In the genomic region with DNA sequence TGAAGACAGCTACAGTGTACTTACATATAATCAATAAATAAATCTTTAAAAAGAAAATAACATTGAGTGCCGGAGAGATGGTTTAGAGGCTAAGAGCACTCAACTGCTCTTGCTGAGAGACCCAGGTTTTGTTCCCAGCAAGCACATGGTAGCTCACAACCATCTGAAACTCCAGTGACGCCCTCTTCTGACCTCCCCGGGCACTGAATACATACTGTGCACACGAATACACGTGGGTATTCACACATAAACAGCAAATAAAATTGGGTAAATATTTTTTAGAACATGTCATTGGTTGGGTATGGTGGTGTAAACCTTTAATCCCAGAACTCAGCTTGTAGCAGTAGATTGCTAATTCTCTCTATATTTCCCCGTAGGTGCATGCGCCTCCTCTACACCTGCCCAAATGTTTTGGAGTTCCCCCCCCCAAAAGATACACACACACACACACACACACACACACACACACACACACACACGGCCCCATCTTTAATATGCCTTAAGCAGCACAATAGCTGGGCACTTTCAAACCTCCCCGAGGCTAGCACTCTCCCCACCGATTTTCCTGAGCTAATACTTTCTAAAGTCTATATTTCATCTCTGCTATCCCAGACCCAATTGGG, we compare ENCODE assay signal across 10 mouse cellular contexts. TPM values are rescaled to one million over a fixed set of nuclear protein-coding genes. Genes with fewer than 3 reads are reported as not detected.
DNase-seq lines count a peak whose midpoint lies in the region; ATAC-seq and TF ChIP-seq lines count a peak whose summit lies in the region.
"Had no signal": no experiment of that assay in that cellular context is flagged by ENCODE, and none has a peak within 500 bp of the region (broad histone marks: within the 10 kb centered on the region; RNA-seq: fewer than 3 reads in every experiment).

No protein-coding gene starts in this region.

- DNase-seq in heart, postnatal 10 days: no peak
- no peak for DNase-seq in hindbrain, postnatal 0 days (ENCODE audit: low spot score)
- no peak for DNase-seq in urinary bladder, postnatal 14 days (ENCODE audit: low spot score)
- DNase-seq in adrenal gland, postnatal 25 days: no peak
- DNase-seq in frontal cortex, postnatal 25 days (ENCODE audit: low spot score in 2 of 2): no peak

- H3K9me3 ChIP-seq in heart, embryonic 12.5 days (replicated peaks): no peaks in the 10 kb centered on the region
- no peaks in the 10 kb centered on the region for H3K9me3 ChIP-seq in hindbrain, postnatal 0 days (ENCODE audit: low read length)
- H3K9me3 ChIP-seq in midbrain, embryonic 13.5 days: no peaks in the 10 kb centered on the region

- 48% methylated on average over 10 of the region's 10 CpGs for WGBS in heart, embryonic 12.5 days
- 51% methylated on average over 10 of the region's 10 CpGs for WGBS in hindbrain, postnatal 0 days
- WGBS in midbrain, embryonic 13.5 days: 58% methylated on average over 10 of the region's 10 CpGs

- TF ChIP-seq POLR2A in bone marrow macrophage, adult 2 months (IDR thresholded peaks at IDR 0.05; ENCODE audit: borderline replicate concordance, low read depth, low read length): no peak

- H3K36me3 ChIP-seq in heart, embryonic 12.5 days: no peaks in the 10 kb centered on the region
- H3K36me3 ChIP-seq in hindbrain, postnatal 0 days (ENCODE audit: insufficient read depth, low read length): no peaks in the 10 kb centered on the region
- no peaks in the 10 kb centered on the region for H3K36me3 ChIP-seq in midbrain, embryonic 13.5 days

- TF ChIP-seq CTCF in bone marrow macrophage, adult 2 months (IDR thresholded peaks at IDR 0.05; ENCODE audit: low read depth, low read length): no peak
- no peak for TF ChIP-seq CTCF in hindbrain, postnatal 0 days (IDR thresholded peaks at IDR 0.05; ENCODE audit: low read depth)

- ATAC-seq in heart, embryonic 12.5 days (ENCODE audit: insufficient number of reproducible peaks, low FRiP score): no peak
- peak; percentile 63 for ATAC-seq in hindbrain, postnatal 0 days
- no peak; the same call in 1 of the 2 replicates for ATAC-seq in midbrain, embryonic 13.5 days

- peaks cover 10% of the 10 kb centered on the region; the same call in 1 of the 2 replicates for H3K4me1 ChIP-seq in heart, embryonic 12.5 days (replicated peaks)
- peaks cover 34% of the 10 kb centered on the region for H3K4me1 ChIP-seq in bone marrow macrophage, adult 2 months (ENCODE audit: control insufficient read depth, insufficient read depth, low read length)
- no peaks in the 10 kb centered on the region for H3K4me1 ChIP-seq in hindbrain, postnatal 0 days (ENCODE audit: insufficient read depth, low read length)
- peaks cover 8% of the 10 kb centered on the region; the same call in 1 of the 2 replicates for H3K4me1 ChIP-seq in midbrain, embryonic 13.5 days (replicated peaks)

- H3K9ac ChIP-seq in heart, embryonic 12.5 days: peak overlapping the region; percentile 55
- no peak overlapping the region for H3K9ac ChIP-seq in hindbrain, postnatal 0 days (replicated peaks; ENCODE audit: low read length)
- H3K9ac ChIP-seq in midbrain, embryonic 13.5 days (replicated peaks): no peak overlapping the region

- no peak overlapping the region; the same call in 1 of the 2 replicates for H3K27ac ChIP-seq in heart, embryonic 12.5 days (ENCODE audit: poor library complexity, severe bottlenecking)
- H3K27ac ChIP-seq in bone marrow macrophage, adult 2 months (ENCODE audit: insufficient read depth, low read depth, low read length): peak overlapping the region; percentile 92
- H3K27ac ChIP-seq in hindbrain, postnatal 0 days: no peak overlapping the region
- no peak overlapping the region for H3K27ac ChIP-seq in midbrain, embryonic 13.5 days

- H3K27me3 ChIP-seq in heart, embryonic 12.5 days (replicated peaks): no peaks in the 10 kb centered on the region
- H3K27me3 ChIP-seq in hindbrain, postnatal 0 days (ENCODE audit: insufficient read depth, low read length): no peaks in the 10 kb centered on the region
- H3K27me3 ChIP-seq in midbrain, embryonic 13.5 days: no peaks in the 10 kb centered on the region

- H3K4me2 ChIP-seq in heart, embryonic 12.5 days: peak overlapping the region; percentile 71
- peak overlapping the region; percentile 47 for H3K4me2 ChIP-seq in hindbrain, postnatal 0 days (ENCODE audit: low read depth, low read length)
- peak overlapping the region; percentile 54 for H3K4me2 ChIP-seq in midbrain, embryonic 13.5 days (replicated peaks)

- peak overlapping the region; percentile 36 for H3K4me3 ChIP-seq in heart, embryonic 12.5 days
- H3K4me3 ChIP-seq in bone marrow macrophage, adult 2 months (ENCODE audit: insufficient read depth, low read length): peak overlapping the region; percentile 20; the same call in 1 of the 2 replicates
- H3K4me3 ChIP-seq in hindbrain, postnatal 0 days (ENCODE audit: low read length): 0 out of 2 replicates have a peak overlapping the region, but pooled peaks have one; percentile 2
- peak overlapping the region; percentile 30; the same call in 1 of the 2 replicates for H3K4me3 ChIP-seq in midbrain, embryonic 13.5 days (replicated peaks)

- intact Hi-C loops in heart, postnatal 10 days (cut with DNase I): no loop called here

RNA-seq across cellular contexts. Expression of a gene that starts 10.9 kb away (rescaled TPM):
- not detected in 2 replicates for polyA plus RNA-seq in heart, embryonic 12.5 days (2016; fragmentation: Nextera tagmentation; extraction: Ambion mirVana)
- not detected for total RNA-seq in heart, postnatal 10 days (2021)
- not detected in 2 replicates for polyA plus RNA-seq in bone marrow macrophage, adult 2 months (2012; ENCODE audit: insufficient read depth, insufficient read length, missing spikeins)
- not detected in 2 replicates for total RNA-seq in hindbrain, postnatal 0 days (2014; rRNA removed)
- not detected in 2 replicates for polyA plus RNA-seq in hindbrain, postnatal 0 days (2015; fragmentation: Nextera tagmentation; extraction: Ambion mirVana)
- polyA plus RNA-seq in midbrain, embryonic 13.5 days (2015; fragmentation: Nextera tagmentation; extraction: Ambion mirVana): not detected in 2 replicates
- total RNA-seq in adrenal gland, postnatal 25 days (2021): 1.1 and 1.3 TPM in 2 replicates
- total RNA-seq: liver, adult 2 months had no signal
- polyA plus RNA-seq: brain, embryonic 14.5 days; liver, adult 2 months had no signal

RNA-seq across cellular contexts. Expression of a gene that starts 24.5 kb away (rescaled TPM):
- 2,142 and 2,173 TPM in 2 replicates for polyA plus RNA-seq in heart, embryonic 12.5 days (2016; fragmentation: Nextera tagmentation; extraction: Ambion mirVana)
- 100 to 1,000 TPM; 231 to 243 TPM for total RNA-seq in heart, postnatal 10 days (2021)
- 331 and 370 TPM in 2 replicates for polyA plus RNA-seq in bone marrow macrophage, adult 2 months (2012; ENCODE audit: insufficient read depth, insufficient read length, missing spikeins)
- total RNA-seq in hindbrain, postnatal 0 days (2014; rRNA removed): 538 and 549 TPM in 2 replicates
- polyA plus RNA-seq in hindbrain, postnatal 0 days (2015; fragmentation: Nextera tagmentation; extraction: Ambion mirVana): 1,243 and 1,257 TPM in 2 replicates
- 945 and 955 TPM in 2 replicates for polyA plus RNA-seq in midbrain, embryonic 13.5 days (2015; fragmentation: Nextera tagmentation; extraction: Ambion mirVana)
- total RNA-seq in adrenal gland, postnatal 25 days (2021): 428 and 430 TPM in 2 replicates
